Mouse (Mus musculus): ENCODE measurements around the gene Prkci.

The Prkci gene

DNA sequence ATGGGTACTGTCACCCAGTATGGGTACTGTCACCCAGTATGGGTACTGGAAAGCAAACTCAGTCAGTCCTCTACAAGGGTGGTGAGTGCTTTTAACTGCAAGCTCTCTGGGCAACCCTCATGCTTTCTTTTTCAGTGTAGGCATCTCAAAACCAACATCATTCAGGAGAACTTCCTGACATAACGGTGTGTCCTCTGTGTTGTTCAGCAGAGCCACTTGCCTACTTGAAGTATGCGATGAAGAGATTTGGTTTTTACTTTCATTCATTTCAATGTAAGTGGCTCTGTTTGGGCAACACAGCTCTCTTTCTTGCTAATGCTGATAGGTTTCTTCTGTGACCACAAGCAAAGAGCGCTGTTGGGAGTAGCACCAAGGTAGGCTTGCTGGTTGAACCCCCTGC lies 89.5 kb downstream of the Prkci start:
- DNase-seq (ENCODE audit: low spot score in 2 of 2): no peak

DNA sequence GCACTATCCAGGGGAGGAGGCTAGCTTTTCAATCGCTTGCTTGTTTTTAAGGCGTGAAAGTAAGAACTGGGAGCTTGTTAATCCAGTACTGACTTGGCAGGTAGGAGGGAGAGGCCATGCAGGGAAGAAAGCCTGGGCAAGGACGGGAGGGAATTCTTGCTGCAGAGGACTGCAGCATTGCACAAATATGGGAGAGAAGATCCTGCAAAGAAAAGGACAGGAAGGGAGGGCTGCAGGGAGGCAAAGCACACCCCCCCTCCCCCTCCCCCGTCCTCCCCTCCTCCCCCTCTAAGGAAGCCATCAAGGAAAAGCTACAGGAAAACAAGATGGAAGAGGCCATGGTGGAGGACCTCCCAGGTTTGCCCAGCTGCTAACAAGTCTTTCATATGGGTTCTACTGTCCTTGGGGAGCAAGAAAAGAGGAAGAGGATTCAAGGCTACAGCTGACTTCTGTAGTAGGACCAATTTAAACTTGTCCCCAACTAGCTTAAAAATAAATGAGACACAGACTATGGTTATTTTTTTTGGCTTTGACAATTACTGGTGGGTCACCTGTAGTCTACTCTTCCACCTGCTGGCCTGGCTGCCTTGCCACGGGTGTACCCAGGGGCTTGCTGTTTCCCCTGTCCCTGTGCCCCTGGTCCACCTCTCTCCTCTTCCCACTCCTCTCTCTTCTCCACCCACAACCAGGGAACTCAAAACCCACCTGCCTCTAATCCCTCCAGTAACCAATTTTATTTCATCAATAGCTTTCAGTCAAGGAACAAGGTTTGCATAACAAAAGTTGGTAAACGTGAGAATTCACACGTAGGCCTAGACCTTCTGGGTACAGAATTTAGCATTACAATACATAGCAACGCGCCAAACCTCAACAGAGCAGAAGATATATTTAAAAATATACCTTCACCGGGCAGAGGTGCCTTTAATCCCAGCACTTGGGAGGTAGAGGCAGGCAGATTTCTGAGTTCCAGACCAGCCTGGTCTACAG lies 93.5 kb downstream of the Prkci start:
- no peak for DNase-seq (ENCODE audit: low spot score in 2 of 2)

- DNase-seq (ENCODE audit: low spot score in 2 of 2): no peak
Measured at GRCm38 (mm10) chr3:31089956-31090355, 94.4 kb downstream of the Prkci start.

GRCm38 (mm10) chr3:31093196-31093595 lies 97.6 kb downstream of the Prkci start:
- DNase-seq (ENCODE audit: low spot score in 2 of 2): peak; percentile 29 to 60

DNA sequence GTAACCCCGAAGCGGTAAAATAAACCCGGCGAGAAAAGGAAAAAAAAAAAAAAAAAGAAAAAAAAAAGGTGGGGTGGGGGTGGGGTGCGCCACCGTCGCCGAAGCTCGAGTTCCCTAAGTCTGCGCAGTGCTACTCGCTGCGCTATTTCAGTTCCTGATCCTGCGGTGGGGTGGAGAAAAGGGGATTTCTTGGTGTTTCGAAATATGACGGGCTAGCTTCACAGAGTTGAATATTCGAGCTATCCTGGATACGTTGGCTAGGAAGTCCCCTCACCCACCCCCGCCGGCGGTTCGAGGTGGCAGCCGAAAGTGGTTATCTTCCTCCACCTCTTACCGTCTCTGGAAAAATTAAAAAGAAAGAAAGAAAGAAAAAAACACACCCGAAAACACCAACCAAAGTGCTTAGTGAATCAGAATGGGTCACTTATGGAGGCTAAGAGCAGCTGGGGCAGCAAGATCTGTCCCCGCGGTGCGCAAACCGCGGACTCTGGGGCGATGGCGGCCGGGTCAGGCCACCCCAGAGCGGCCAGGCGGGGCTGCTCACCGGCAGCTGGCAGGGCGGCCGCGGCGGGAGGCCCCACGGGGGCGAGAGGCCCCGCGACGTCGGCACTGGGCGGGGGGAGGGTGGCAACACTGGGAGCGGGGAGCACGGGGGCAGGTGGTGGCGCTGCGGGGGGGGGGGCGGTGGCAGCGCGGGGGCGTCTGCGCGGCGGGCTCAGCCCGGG lies 98.2 kb downstream of the Prkci start:
- DNase-seq (ENCODE audit: low spot score in 2 of 2): peak; percentile 38 to 53

- DNase-seq (ENCODE audit: low spot score in 2 of 2): peak; percentile 80 to 86
Measured at GRCm38 (mm10) chr3:31094531-31095178, 99.1 kb downstream of the Prkci start, which contains the start of gene Skil. Gene Skil (plus strand): TSS chr3:31095058.

DNA sequence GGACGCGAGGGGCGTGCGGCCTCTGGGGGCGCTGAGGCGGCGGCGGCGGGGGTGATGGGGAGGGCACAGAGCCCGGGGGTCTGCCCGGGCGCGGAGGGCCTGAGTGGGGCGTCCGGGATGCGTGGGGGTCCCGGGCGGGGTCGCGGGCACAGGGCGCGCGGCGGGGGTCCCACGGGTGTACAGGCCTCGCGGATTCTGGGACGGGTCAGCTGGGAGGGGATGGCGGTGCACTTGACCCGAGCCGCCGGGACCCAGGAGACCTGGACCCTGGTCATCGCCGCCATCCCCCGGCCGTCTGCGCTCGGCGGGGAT lies 99.6 kb downstream of the Prkci start:
- peak; percentile 8 to 24 for DNase-seq (ENCODE audit: low spot score in 2 of 2)

GRCm38 (mm10) chr3:31095491-31096154 lies 100.1 kb downstream of the Prkci start:
- peak; percentile 24 to 25 for DNase-seq (ENCODE audit: low spot score in 2 of 2)

- DNase-seq (ENCODE audit: low spot score in 2 of 2): no peak
Measured at GRCm38 (mm10) chr3:31096155-31097101, 100.9 kb downstream of the Prkci start.

- no peak for DNase-seq (ENCODE audit: low spot score in 2 of 2)
Measured at GRCm38 (mm10) chr3:31097102-31097720, 101.7 kb downstream of the Prkci start.

GRCm38 (mm10) chr3:31097976-31098375 lies 102.4 kb downstream of the Prkci start:
- no peak for DNase-seq (ENCODE audit: low spot score in 2 of 2)

- no peak for DNase-seq (ENCODE audit: low spot score in 2 of 2)
Measured at GRCm38 (mm10) chr3:31098556-31098955, 103.0 kb downstream of the Prkci start.

- DNase-seq (ENCODE audit: low spot score in 2 of 2): no peak
Measured at GRCm38 (mm10) chr3:31100026-31100425, 104.5 kb downstream of the Prkci start.

- DNase-seq (ENCODE audit: low spot score in 2 of 2): no peak
Measured at GRCm38 (mm10) chr3:31100802-31101201, 105.3 kb downstream of the Prkci start.
